Mouse (Mus musculus): Measurements from ENCODE around the gene Smarca4. TPM values are rescaled to one million over a fixed set of nuclear protein-coding genes. Genes with fewer than 3 reads are reported as not detected.

Gene Smarca4
- polyA plus RNA-seq, 1 experiment from 2014 or later: 22.1 TPM

- ATAC-seq: no peak
- H3K9me3 ChIP-seq (ENCODE audit: control insufficient read depth): no peaks in the 10 kb centered on the region
- H3K4me3 ChIP-seq (ENCODE audit: low read depth, low read length): no peak overlapping the region
- no peak for TF ChIP-seq CTCF (IDR thresholded peaks at IDR 0.05; ENCODE audit: low read depth)
- no peaks in the 10 kb centered on the region for H3K27me3 ChIP-seq (replicated peaks; ENCODE audit: control insufficient read depth, insufficient read depth, low read length)
- H3K4me1 ChIP-seq (replicated peaks; ENCODE audit: control insufficient read depth, insufficient read depth, low read length): peaks cover 11% of the 10 kb centered on the region; the same call in 1 of the 2 replicates
- H3K36me3 ChIP-seq (ENCODE audit: control insufficient read depth, insufficient read depth): peaks cover 59% of the 10 kb centered on the region
- no peak overlapping the region for H3K4me2 ChIP-seq (replicated peaks; ENCODE audit: low read depth)
- no peak overlapping the region for H3K9ac ChIP-seq (ENCODE audit: low read depth, low read length)
- H3K27ac ChIP-seq (ENCODE audit: low read depth, low read length): no peak overlapping the region
- WGBS: 87% methylated on average over 6 of the region's 6 CpGs
These were observed 133.6 kb downstream of the Smarca4 start for GRCm38 (mm10) chr9:21749382-21750118.

- Histone ChIP-seq H3K9ac (ENCODE audit: low read depth, low read length) (no peak overlapping the region), H3K9me3 (ENCODE audit: control insufficient read depth) (no peaks in the 10 kb centered on the region), H3K4me1 (replicated peaks; ENCODE audit: control insufficient read depth, insufficient read depth, low read length) (peaks cover 11% of the 10 kb centered on the region; the same call in 1 of the 2 replicates), H3K36me3 (ENCODE audit: control insufficient read depth, insufficient read depth) (peaks cover 51% of the 10 kb centered on the region), H3K27me3 (replicated peaks; ENCODE audit: control insufficient read depth, insufficient read depth, low read length) (no peaks in the 10 kb centered on the region), H3K4me3 (ENCODE audit: low read depth, low read length) (no peak overlapping the region), H3K27ac (ENCODE audit: low read depth, low read length) (no peak overlapping the region), H3K4me2 (replicated peaks; ENCODE audit: low read depth) (no peak overlapping the region)
- WGBS: 76% methylated on average over 3 of the region's 3 CpGs
- no peak for ATAC-seq
- TF ChIP-seq CTCF (IDR thresholded peaks at IDR 0.05; ENCODE audit: low read depth): no peak
These were observed 134.4 kb downstream of the Smarca4 start for GRCm38 (mm10) chr9:21750370-21750769.

- Histone ChIP-seq H3K27ac (ENCODE audit: low read depth, low read length) (peak overlapping the region; percentile 80; the same call in 1 of the 2 replicates), H3K9me3 (ENCODE audit: control insufficient read depth) (no peaks in the 10 kb centered on the region), H3K27me3 (replicated peaks; ENCODE audit: control insufficient read depth, insufficient read depth, low read length) (no peaks in the 10 kb centered on the region), H3K9ac (ENCODE audit: low read depth, low read length) (no peak overlapping the region), H3K36me3 (ENCODE audit: control insufficient read depth, insufficient read depth) (peaks cover 41% of the 10 kb centered on the region), H3K4me3 (ENCODE audit: low read depth, low read length) (no peak overlapping the region), H3K4me1 (replicated peaks; ENCODE audit: control insufficient read depth, insufficient read depth, low read length) (peaks cover 11% of the 10 kb centered on the region; the same call in 1 of the 2 replicates), H3K4me2 (replicated peaks; ENCODE audit: low read depth) (no peak overlapping the region)
- ATAC-seq: no peak
- peak; percentile 48 for TF ChIP-seq CTCF (IDR thresholded peaks at IDR 0.05; ENCODE audit: low read depth)
- 58% methylated on average over 6 of the region's 6 CpGs for WGBS
These were observed 135.4 kb downstream of the Smarca4 start for GRCm38 (mm10) chr9:21751347-21751746.

GRCm38 (mm10) chr9:21752252-21752792 lies 136.4 kb downstream of the Smarca4 start:
- Histone ChIP-seq H3K4me3 (ENCODE audit: low read depth, low read length) (no peak overlapping the region), H3K4me1 (replicated peaks; ENCODE audit: control insufficient read depth, insufficient read depth, low read length) (peaks cover 11% of the 10 kb centered on the region; the same call in 1 of the 2 replicates), H3K27me3 (replicated peaks; ENCODE audit: control insufficient read depth, insufficient read depth, low read length) (no peaks in the 10 kb centered on the region), H3K9me3 (ENCODE audit: control insufficient read depth) (no peaks in the 10 kb centered on the region), H3K36me3 (ENCODE audit: control insufficient read depth, insufficient read depth) (peaks cover 31% of the 10 kb centered on the region), H3K4me2 (replicated peaks; ENCODE audit: low read depth) (no peak overlapping the region), H3K9ac (ENCODE audit: low read depth, low read length) (no peak overlapping the region), H3K27ac (ENCODE audit: low read depth, low read length) (peak overlapping the region; percentile 80)
- peak; percentile 42 for ATAC-seq
- no peak for TF ChIP-seq CTCF (IDR thresholded peaks at IDR 0.05; ENCODE audit: low read depth)
- 35% methylated on average over 10 of the region's 10 CpGs for WGBS

MicroRNA genes within 50 kb of the gene (microRNA counts, 519-probe panel; counts per million panel counts)
- not detected for microRNA mmu-miR-1946b

Small RNA genes lying within 50 kb of the gene (microRNA-seq; reads per million reads assigned to microRNA genes)
- not detected for gene Mir1946b

Other genes with a start within 250 kb of the Smarca4 start
- gene Ilf3, start 248.3 kb upstream of the Smarca4 start, polyA plus RNA-seq (2015; fragmentation: Nextera tagmentation; extraction: Ambion mirVana): 41.0 and 42.8 TPM in 2 replicates
- 16.9 and 17.9 TPM in 2 replicates for gene Qtrt1, start 204.3 kb upstream of the Smarca4 start, polyA plus RNA-seq (2015; fragmentation: Nextera tagmentation; extraction: Ambion mirVana)
- 69.6 and 74.7 TPM in 2 replicates for gene Dnm2, start 191.3 kb upstream of the Smarca4 start, polyA plus RNA-seq (2015; fragmentation: Nextera tagmentation; extraction: Ambion mirVana)
- 31.1 and 31.4 TPM in 2 replicates for gene Tmed1, start 105.9 kb upstream of the Smarca4 start, polyA plus RNA-seq (2015; fragmentation: Nextera tagmentation; extraction: Ambion mirVana)
- gene AB124611, start 90.0 kb upstream of the Smarca4 start, polyA plus RNA-seq (2015; fragmentation: Nextera tagmentation; extraction: Ambion mirVana): 0.43 and 1.1 TPM in 2 replicates
- gene Carm1, start 69.3 kb upstream of the Smarca4 start, polyA plus RNA-seq (2015; fragmentation: Nextera tagmentation; extraction: Ambion mirVana): 10.0 and 11.9 TPM in 2 replicates
- gene Timm29, start 23.4 kb upstream of the Smarca4 start, polyA plus RNA-seq (2015; fragmentation: Nextera tagmentation; extraction: Ambion mirVana): 15.1 and 15.9 TPM in 2 replicates
- gene Yipf2, start 23.3 kb upstream of the Smarca4 start, polyA plus RNA-seq (2015; fragmentation: Nextera tagmentation; extraction: Ambion mirVana): 19.2 and 20.1 TPM in 2 replicates
- gene Ldlr, start 107.3 kb downstream of the Smarca4 start, polyA plus RNA-seq (2015; fragmentation: Nextera tagmentation; extraction: Ambion mirVana): 22.8 and 26.6 TPM in 2 replicates
- 23.5 and 32.4 TPM in 2 replicates for gene Spc24, start 144.1 kb downstream of the Smarca4 start, polyA plus RNA-seq (2015; fragmentation: Nextera tagmentation; extraction: Ambion mirVana)
- 6.4 TPM in 2 replicates for gene Kank2, start 182.6 kb downstream of the Smarca4 start, polyA plus RNA-seq (2015; fragmentation: Nextera tagmentation; extraction: Ambion mirVana)
- gene Angptl8, start 219.3 kb downstream of the Smarca4 start, polyA plus RNA-seq (2015; fragmentation: Nextera tagmentation; extraction: Ambion mirVana): 15.9 and 21.1 TPM in 2 replicates
- gene Dock6, start 236.5 kb downstream of the Smarca4 start, polyA plus RNA-seq (2015; fragmentation: Nextera tagmentation; extraction: Ambion mirVana): 15.5 and 18.4 TPM in 2 replicates

All from intestine, postnatal 0 days (tissue).